Mouse (Mus musculus) mouse embryonic stem cell (cell line): ENCODE results near the gene Fopnl.

Experiments
- in situ Hi-C, 2 experiments: fragments of 300-500 bp; cut with MboI; formaldehyde crosslinking; loops; 1 replicate in 1 of 2; 3 replicates in 1 of 2; pipeline ENCODE4 v1.14.3; 2019 to 2020; ENCODE audit warnings: low sequenced_read_pairs in 2 of 2, low pct_unique_long_range_greater_than_20kb in 1 of 2, mixed read lengths in 1 of 2; ENCODE audit not compliant: unreplicated experiment in 1 of 2

Gene Fopnl

GRCm38 (mm10) chr16:14309833-14310232, 7.4 kb downstream of the Fopnl start:
- in situ Hi-C loops = no loop called here

- in situ Hi-C loops = no loop called here
These were observed 8.7 kb downstream of the Fopnl start for GRCm38 (mm10) chr16:14308245-14309073.

- in situ Hi-C loops = no loop called here
These were observed 9.8 kb downstream of the Fopnl start for GRCm38 (mm10) chr16:14307373-14307772.

- in situ Hi-C loops = no loop called here
These were observed 10.8 kb downstream of the Fopnl start for GRCm38 (mm10) chr16:14306451-14306850.

- in situ Hi-C loops = no loop called here
These were observed 12.4 kb downstream of the Fopnl start for GRCm38 (mm10) chr16:14304791-14305190.

GRCm38 (mm10) chr16:14303676-14304075, 13.5 kb downstream of the Fopnl start:
- in situ Hi-C loops = no loop called here

- in situ Hi-C loops = no loop called here
These were observed 14.1 kb downstream of the Fopnl start for GRCm38 (mm10) chr16:14303148-14303547.

GRCm38 (mm10) chr16:14298461-14298860, 18.7 kb downstream of the Fopnl start:
- in situ Hi-C loops = no loop called here

- in situ Hi-C loops = no loop called here
These were observed 19.5 kb downstream of the Fopnl start for GRCm38 (mm10) chr16:14297746-14298145.

- in situ Hi-C loops = no loop called here
These were observed 20.1 kb downstream of the Fopnl start for GRCm38 (mm10) chr16:14297137-14297536.

GRCm38 (mm10) chr16:14296544-14297124, 20.6 kb downstream of the Fopnl start:
- in situ Hi-C loops = no loop called here

- in situ Hi-C loops = no loop called here
These were observed 21.9 kb downstream of the Fopnl start for GRCm38 (mm10) chr16:14295291-14295690.

GRCm38 (mm10) chr16:14292205-14293199, 24.7 kb downstream of the Fopnl start:
- in situ Hi-C loops = no loop called here

GRCm38 (mm10) chr16:14291223-14291622, 26.0 kb downstream of the Fopnl start, which contains the start of gene Myh11:
Myh11 (minus strand) TSS chr16:14291372.
- in situ Hi-C loops = no loop called here

GRCm38 (mm10) chr16:14272374-14272965, 44.7 kb downstream of the Fopnl start:
- in situ Hi-C loops = no loop called here

GRCm38 (mm10) chr16:14265203-14265920, 51.8 kb downstream of the Fopnl start:
- in situ Hi-C loops = no loop called here

GRCm38 (mm10) chr16:14264504-14264903, 52.7 kb downstream of the Fopnl start:
- in situ Hi-C loops = no loop called here

- in situ Hi-C loops = no loop called here
These were observed 54.0 kb downstream of the Fopnl start for GRCm38 (mm10) chr16:14263241-14263640.
